Comparison of ENCODE assay signal across 12 mouse cellular contexts in genomic region chr10:120810053-120810696, GRCm38 (mm10).
DNase-seq lines count a peak whose midpoint lies in the region; ATAC-seq and TF ChIP-seq lines count a peak whose summit lies in the region.
"Had no signal": no experiment of that assay in that cellular context is flagged by ENCODE, and none has a peak within 500 bp of the region (broad histone marks: within the 10 kb centered on the region; RNA-seq: fewer than 3 reads in every experiment).

No protein-coding gene starts in this region.

- no peak for ATAC-seq in kidney, postnatal 0 days (replicated peaks; ENCODE audit: low FRiP score, low read depth)
- no peak for ATAC-seq in stomach, embryonic 14.5 days (ENCODE audit: insufficient number of reproducible peaks, insufficient read depth, low FRiP score, low read depth)
- ATAC-seq: midbrain, embryonic 16.5 days had no signal

- H3K9ac ChIP-seq in kidney, postnatal 0 days (ENCODE audit: low read depth, low read length), result no peak overlapping the region
- no peak overlapping the region for H3K9ac ChIP-seq in stomach, embryonic 14.5 days (replicated peaks; ENCODE audit: low read depth, low read length)

- WGBS in heart, embryonic 10.5 days, result 64% methylated on average over 14 of the region's 14 CpGs
- 40% methylated on average over 14 of the region's 14 CpGs for WGBS in kidney, postnatal 0 days
- WGBS in forebrain, embryonic 10.5 days, result 52% methylated on average over 14 of the region's 14 CpGs
- 16% methylated on average over 14 of the region's 14 CpGs for WGBS in stomach, embryonic 14.5 days

- peaks cover 6% of the 10 kb centered on the region; the same call in 1 of the 2 replicates for H3K36me3 ChIP-seq in heart, embryonic 10.5 days
- no peaks in the 10 kb centered on the region for H3K36me3 ChIP-seq in kidney, postnatal 0 days (ENCODE audit: insufficient read depth, low read length)
- peaks cover 4% of the 10 kb centered on the region; the same call in 1 of the 2 replicates for H3K36me3 ChIP-seq in forebrain, embryonic 10.5 days (replicated peaks)
- H3K36me3 ChIP-seq in stomach, embryonic 14.5 days (ENCODE audit: control insufficient read depth, insufficient read depth, low read length), result no peaks in the 10 kb centered on the region

- H3K4me2 ChIP-seq in kidney, postnatal 0 days (ENCODE audit: low read length), result no peak overlapping the region
- H3K4me2 ChIP-seq in stomach, embryonic 14.5 days (replicated peaks; ENCODE audit: low read depth, low read length), result no peak overlapping the region

- H3K27me3 ChIP-seq in heart, embryonic 10.5 days (ENCODE audit: insufficient read depth, poor library complexity, severe bottlenecking), result no peaks in the 10 kb centered on the region
- H3K27me3 ChIP-seq in kidney, postnatal 0 days (ENCODE audit: insufficient read depth, low read length), result no peaks in the 10 kb centered on the region
- H3K27me3 ChIP-seq in forebrain, embryonic 10.5 days (ENCODE audit: poor library complexity, severe bottlenecking), result no peaks in the 10 kb centered on the region
- no peaks in the 10 kb centered on the region for H3K27me3 ChIP-seq in stomach, embryonic 14.5 days (ENCODE audit: control insufficient read depth, insufficient read depth, low read length)

- H3K9me3 ChIP-seq in heart, embryonic 10.5 days, result no peaks in the 10 kb centered on the region
- H3K9me3 ChIP-seq in kidney, postnatal 0 days (replicated peaks; ENCODE audit: low read length), result no peaks in the 10 kb centered on the region
- no peaks in the 10 kb centered on the region for H3K9me3 ChIP-seq in forebrain, embryonic 10.5 days
- no peaks in the 10 kb centered on the region for H3K9me3 ChIP-seq in stomach, embryonic 14.5 days (ENCODE audit: control insufficient read depth, low read depth, low read length)

- H3K27ac ChIP-seq in heart, embryonic 10.5 days, result peak overlapping the region; percentile 81
- H3K27ac ChIP-seq in kidney, postnatal 0 days, result peak overlapping the region; percentile 15; the same call in 1 of the 2 replicates
- H3K27ac ChIP-seq in forebrain, embryonic 10.5 days, result peak overlapping the region; percentile 83
- peak overlapping the region; percentile 92 for H3K27ac ChIP-seq in stomach, embryonic 14.5 days (ENCODE audit: low read length)

- H3K4me3 ChIP-seq in heart, embryonic 10.5 days, result no peak overlapping the region
- H3K4me3 ChIP-seq in kidney, postnatal 0 days (replicated peaks; ENCODE audit: low read depth, low read length), result no peak overlapping the region
- no peak overlapping the region for H3K4me3 ChIP-seq in forebrain, embryonic 10.5 days
- no peak overlapping the region for H3K4me3 ChIP-seq in stomach, embryonic 14.5 days (ENCODE audit: low read depth, low read length)

- no peak for TF ChIP-seq CTCF in kidney, postnatal 0 days (IDR thresholded peaks at IDR 0.05; ENCODE audit: low read depth)

- peaks cover 32% of the 10 kb centered on the region for H3K4me1 ChIP-seq in heart, embryonic 10.5 days
- H3K4me1 ChIP-seq in kidney, postnatal 0 days (replicated peaks; ENCODE audit: insufficient read depth, low read length), result peaks cover 5% of the 10 kb centered on the region; the same call in 1 of the 2 replicates
- peaks cover 56% of the 10 kb centered on the region for H3K4me1 ChIP-seq in forebrain, embryonic 10.5 days
- H3K4me1 ChIP-seq in stomach, embryonic 14.5 days (ENCODE audit: control insufficient read depth, insufficient read depth, low read length), result peaks cover 41% of the 10 kb centered on the region

- no peak for DNase-seq in heart, embryonic 10.5 days (ENCODE audit: low spot score)
- no peak for DNase-seq in heart, adult 9 months (ENCODE audit: low spot score in 2 of 2)
- no peak for DNase-seq in kidney, postnatal 0 days (ENCODE audit: low spot score)
- DNase-seq in kidney, adult 8-10 months, result no peak
- DNase-seq in forebrain, embryonic 10.5 days (ENCODE audit: extremely low spot score, low spot score), result no peak
- no peak for DNase-seq in frontal cortex, postnatal 36 days (ENCODE audit: low spot score in 2 of 2)
- no peak for DNase-seq in right cerebral cortex, postnatal 4 days
- DNase-seq: kidney, postnatal 10 days; lung, adult 2 months; spleen, adult 18-20 months had no signal

Comparison
In these comparisons a context has a peak if more than half of its experiments do, and no peak if none do; other contexts are left out.
1. H3K27ac ChIP-seq: peak in every context shown above with its lines; median percentile 92 in stomach, embryonic 14.5 days; 83 in forebrain, embryonic 10.5 days; 81 in heart, embryonic 10.5 days; 15 in kidney, postnatal 0 days.